Mouse (Mus musculus): ENCODE results near the gene Phxr2.

GRCm38 (mm10) chr10:99146596-99146995, 20.5 kb upstream of the Phxr2 start:
- TF ChIP-seq CTCF (IDR thresholded peaks at IDR 0.05; ENCODE audit: insufficient read depth, low read length), result no peak
- TF ChIP-seq POLR2A (IDR thresholded peaks at IDR 0.05; ENCODE audit: borderline replicate concordance, extremely low read depth, low read depth, low read length), result no peak

Measured in lung, adult 2 months (tissue).